Mouse (Mus musculus) right cerebral cortex, postnatal 4 days (tissue): ENCODE data around the gene Arrdc5.

Experiments
- DNase-seq: peaks from one replicate; pipeline ENCODE4 v3.0.0-alpha.2; 2022

The Arrdc5 gene

DNA sequence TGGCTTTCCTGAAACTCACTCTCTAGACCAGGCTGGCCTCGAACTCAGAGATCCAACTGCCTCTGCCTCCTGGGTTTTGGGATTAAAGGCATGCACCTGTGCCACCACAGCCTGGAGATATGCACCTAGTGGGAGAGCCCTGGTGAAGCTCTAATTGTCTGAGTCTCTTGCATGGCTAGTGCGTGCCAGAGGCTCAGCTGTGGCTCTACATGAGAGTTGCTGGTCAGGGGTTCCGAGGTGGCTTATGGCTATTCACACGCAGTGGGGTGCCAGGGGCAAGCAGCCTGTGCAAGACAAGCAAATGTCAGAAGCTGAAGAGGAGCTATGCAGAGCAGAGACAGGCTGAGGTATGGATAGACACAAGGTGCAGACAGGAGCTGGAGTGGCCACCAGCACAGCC is 45.4 kb downstream of the Arrdc5 start:
- DNase-seq, result no peak

DNA sequence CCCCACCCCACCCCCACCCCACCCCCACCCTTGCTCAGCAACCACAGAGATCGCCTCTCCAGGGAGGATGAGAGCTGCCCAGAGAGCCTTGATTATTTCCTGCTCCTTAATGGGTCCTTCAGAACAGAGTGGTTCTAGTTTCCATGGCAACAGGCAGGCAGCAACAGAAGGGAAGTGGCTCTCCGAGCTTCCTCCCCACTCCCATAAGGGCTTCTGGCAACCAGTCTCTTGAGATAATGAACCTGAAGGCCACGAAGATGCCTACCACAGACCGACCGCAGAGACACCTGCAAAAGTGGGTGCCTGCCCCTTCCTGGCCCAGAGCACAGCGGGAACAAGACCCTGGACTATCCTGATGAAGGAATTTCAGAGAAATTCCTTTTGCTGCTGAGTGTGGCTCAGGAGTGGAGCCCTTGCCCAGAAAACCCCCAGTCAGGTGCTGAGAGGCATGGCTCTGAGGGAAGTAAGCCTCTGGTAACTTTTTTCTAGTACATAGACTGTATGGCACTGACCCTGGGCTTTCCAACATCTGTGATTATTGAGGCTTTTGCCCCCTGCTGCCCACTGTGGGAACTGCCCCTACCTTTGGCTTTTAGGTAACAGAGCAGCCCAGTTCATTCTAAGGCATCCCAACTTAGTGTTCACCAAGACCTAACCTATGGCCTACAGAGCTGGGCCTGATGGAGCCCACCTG is 48.8 kb downstream of the Arrdc5 start:
- DNase-seq, result peak; percentile 64

DNA sequence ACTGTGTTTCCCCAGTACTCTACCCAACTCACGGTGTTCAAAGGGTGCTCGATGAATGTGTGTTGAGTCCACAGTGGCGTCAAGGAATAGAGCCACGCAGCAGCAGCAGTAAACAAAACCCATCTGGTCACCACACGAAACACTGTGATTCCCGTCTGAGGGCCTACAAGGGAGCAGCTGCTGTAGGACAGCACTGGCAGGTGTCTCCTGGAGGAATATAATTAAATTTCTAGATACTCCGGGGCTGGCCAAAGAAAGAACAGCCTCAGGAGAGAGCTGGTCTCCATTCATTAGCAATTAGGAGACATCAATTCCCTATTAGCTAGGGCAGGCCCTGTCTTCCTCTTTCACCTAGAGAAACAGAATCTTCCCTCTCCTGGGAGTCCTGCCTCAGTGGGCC is 54.5 kb downstream of the Arrdc5 start:
- no peak for DNase-seq
